Mouse (Mus musculus): ENCODE measurements around the gene Islr2. TPM values are rescaled to one million over a fixed set of nuclear protein-coding genes. Genes with fewer than 3 reads are reported as not detected.

Gene Islr2
- polyA plus RNA-seq, 1 experiment from 2014 or later: 7.2 TPM

GRCm38 (mm10) chr9:58225915-58226913 is 22.1 kb upstream of the Islr2 start:
- Histone ChIP-seq H3K4me1 (replicated peaks; ENCODE audit: control insufficient read depth, insufficient read depth, low read length) (no peaks in the 10 kb centered on the region), H3K27me3 (ENCODE audit: control insufficient read depth, insufficient read depth, low read length) (no peaks in the 10 kb centered on the region), H3K9ac (no peak overlapping the region), H3K4me2 (replicated peaks) (no peak overlapping the region), H3K4me3 (replicated peaks; ENCODE audit: low read length) (no peak overlapping the region), H3K36me3 (replicated peaks; ENCODE audit: control insufficient read depth, insufficient read depth) (no peaks in the 10 kb centered on the region), H3K9me3 (ENCODE audit: control insufficient read depth, low read length) (no peaks in the 10 kb centered on the region), H3K27ac (no peak overlapping the region)
- ATAC-seq (ENCODE audit: low FRiP score) (no peak), DNase-seq (ENCODE audit: low spot score) (no peak)
- WGBS: 67% methylated on average over 9 of the region's 9 CpGs

GRCm38 (mm10) chr9:58224356-58224755 is 20.2 kb upstream of the Islr2 start:
- ATAC-seq (ENCODE audit: low FRiP score): no peak
- no peak overlapping the region for H3K4me2 ChIP-seq (replicated peaks)
- H3K9ac ChIP-seq: no peak overlapping the region
- H3K27ac ChIP-seq: no peak overlapping the region
- H3K9me3 ChIP-seq (ENCODE audit: control insufficient read depth, low read length): no peaks in the 10 kb centered on the region
- no peak overlapping the region for H3K4me3 ChIP-seq (replicated peaks; ENCODE audit: low read length)
- no peaks in the 10 kb centered on the region for H3K27me3 ChIP-seq (ENCODE audit: control insufficient read depth, insufficient read depth, low read length)
- H3K36me3 ChIP-seq (replicated peaks; ENCODE audit: control insufficient read depth, insufficient read depth): no peaks in the 10 kb centered on the region
- no peaks in the 10 kb centered on the region for H3K4me1 ChIP-seq (replicated peaks; ENCODE audit: control insufficient read depth, insufficient read depth, low read length)
- 88% methylated on average over 2 of the region's 2 CpGs for WGBS
- no peak for DNase-seq (ENCODE audit: low spot score)

GRCm38 (mm10) chr9:58220218-58220903 is 16.2 kb upstream of the Islr2 start:
- ATAC-seq (ENCODE audit: low FRiP score): no peak
- no peak overlapping the region for H3K4me2 ChIP-seq (replicated peaks)
- no peak overlapping the region for H3K9ac ChIP-seq
- peak; percentile 31 for DNase-seq (ENCODE audit: low spot score)
- no peaks in the 10 kb centered on the region for H3K4me1 ChIP-seq (replicated peaks; ENCODE audit: control insufficient read depth, insufficient read depth, low read length)
- H3K27ac ChIP-seq: no peak overlapping the region
- no peaks in the 10 kb centered on the region for H3K9me3 ChIP-seq (ENCODE audit: control insufficient read depth, low read length)
- 73% methylated on average over 24 of the region's 24 CpGs for WGBS
- no peak overlapping the region for H3K4me3 ChIP-seq (replicated peaks; ENCODE audit: low read length)
- no peaks in the 10 kb centered on the region for H3K36me3 ChIP-seq (replicated peaks; ENCODE audit: control insufficient read depth, insufficient read depth)
- H3K27me3 ChIP-seq (ENCODE audit: control insufficient read depth, insufficient read depth, low read length): no peaks in the 10 kb centered on the region

- no peak overlapping the region for H3K27ac ChIP-seq
- H3K27me3 ChIP-seq (ENCODE audit: control insufficient read depth, insufficient read depth, low read length): no peaks in the 10 kb centered on the region
- no peak overlapping the region for H3K4me3 ChIP-seq (replicated peaks; ENCODE audit: low read length)
- ATAC-seq (ENCODE audit: low FRiP score) (no peak), DNase-seq (ENCODE audit: low spot score) (no peak)
- H3K36me3 ChIP-seq (replicated peaks; ENCODE audit: control insufficient read depth, insufficient read depth): no peaks in the 10 kb centered on the region
- no peaks in the 10 kb centered on the region for H3K4me1 ChIP-seq (replicated peaks; ENCODE audit: control insufficient read depth, insufficient read depth, low read length)
- WGBS: 86% methylated on average over 3 of the region's 3 CpGs
- no peaks in the 10 kb centered on the region for H3K9me3 ChIP-seq (ENCODE audit: control insufficient read depth, low read length)
- no peak overlapping the region for H3K4me2 ChIP-seq (replicated peaks)
- no peak overlapping the region for H3K9ac ChIP-seq
Observed at GRCm38 (mm10) chr9:58218539-58218938, 14.4 kb upstream of the Islr2 start.

- Histone ChIP-seq H3K4me1 (replicated peaks; ENCODE audit: control insufficient read depth, insufficient read depth, low read length) (no peaks in the 10 kb centered on the region), H3K9ac (no peak overlapping the region), H3K9me3 (ENCODE audit: control insufficient read depth, low read length) (no peaks in the 10 kb centered on the region), H3K27ac (no peak overlapping the region), H3K27me3 (ENCODE audit: control insufficient read depth, insufficient read depth, low read length) (no peaks in the 10 kb centered on the region), H3K4me3 (replicated peaks; ENCODE audit: low read length) (no peak overlapping the region), H3K4me2 (replicated peaks) (no peak overlapping the region), H3K36me3 (replicated peaks; ENCODE audit: control insufficient read depth, insufficient read depth) (no peaks in the 10 kb centered on the region)
- ATAC-seq (ENCODE audit: low FRiP score) (peak; percentile 65; the same call in 1 of the 2 replicates), DNase-seq (ENCODE audit: low spot score) (peak; percentile 60)
- WGBS: 46% methylated on average over 6 of the region's 6 CpGs
Observed at GRCm38 (mm10) chr9:58216402-58216801, 12.3 kb upstream of the Islr2 start.

- ATAC-seq (ENCODE audit: low FRiP score) (no peak), DNase-seq (ENCODE audit: low spot score) (no peak)
- WGBS: 65% methylated on average over 8 of the region's 8 CpGs
- Histone ChIP-seq H3K27ac (no peak overlapping the region), H3K9me3 (ENCODE audit: control insufficient read depth, low read length) (no peaks in the 10 kb centered on the region), H3K36me3 (replicated peaks; ENCODE audit: control insufficient read depth, insufficient read depth) (no peaks in the 10 kb centered on the region), H3K9ac (no peak overlapping the region), H3K4me1 (replicated peaks; ENCODE audit: control insufficient read depth, insufficient read depth, low read length) (no peaks in the 10 kb centered on the region), H3K4me3 (replicated peaks; ENCODE audit: low read length) (no peak overlapping the region), H3K27me3 (ENCODE audit: control insufficient read depth, insufficient read depth, low read length) (no peaks in the 10 kb centered on the region), H3K4me2 (replicated peaks) (no peak overlapping the region)
Observed at GRCm38 (mm10) chr9:58214519-58215180, 10.5 kb upstream of the Islr2 start.

GRCm38 (mm10) chr9:58213865-58214264 is 9.7 kb upstream of the Islr2 start:
- H3K4me3 ChIP-seq (replicated peaks; ENCODE audit: low read length): no peak overlapping the region
- H3K36me3 ChIP-seq (replicated peaks; ENCODE audit: control insufficient read depth, insufficient read depth): no peaks in the 10 kb centered on the region
- ATAC-seq (ENCODE audit: low FRiP score): no peak
- no peak overlapping the region for H3K27ac ChIP-seq
- no peak for DNase-seq (ENCODE audit: low spot score)
- H3K4me2 ChIP-seq (replicated peaks): no peak overlapping the region
- H3K9ac ChIP-seq: no peak overlapping the region
- no peaks in the 10 kb centered on the region for H3K9me3 ChIP-seq (ENCODE audit: control insufficient read depth, low read length)
- 30% methylated on average over 5 of the region's 5 CpGs for WGBS
- H3K27me3 ChIP-seq (ENCODE audit: control insufficient read depth, insufficient read depth, low read length): no peaks in the 10 kb centered on the region
- no peaks in the 10 kb centered on the region for H3K4me1 ChIP-seq (replicated peaks; ENCODE audit: control insufficient read depth, insufficient read depth, low read length)

- H3K27me3 ChIP-seq (ENCODE audit: control insufficient read depth, insufficient read depth, low read length): no peaks in the 10 kb centered on the region
- H3K4me3 ChIP-seq (replicated peaks; ENCODE audit: low read length): no peak overlapping the region
- H3K4me2 ChIP-seq (replicated peaks): no peak overlapping the region
- H3K9me3 ChIP-seq (ENCODE audit: control insufficient read depth, low read length): no peaks in the 10 kb centered on the region
- no peak overlapping the region for H3K27ac ChIP-seq
- H3K9ac ChIP-seq: no peak overlapping the region
- WGBS: 76% methylated on average over 5 of the region's 5 CpGs
- no peaks in the 10 kb centered on the region for H3K36me3 ChIP-seq (replicated peaks; ENCODE audit: control insufficient read depth, insufficient read depth)
- no peaks in the 10 kb centered on the region for H3K4me1 ChIP-seq (replicated peaks; ENCODE audit: control insufficient read depth, insufficient read depth, low read length)
- ATAC-seq (ENCODE audit: low FRiP score): no peak
- DNase-seq (ENCODE audit: low spot score): no peak
Observed at GRCm38 (mm10) chr9:58213377-58213776, 9.3 kb upstream of the Islr2 start.

GRCm38 (mm10) chr9:58210304-58210627 is 6.1 kb upstream of the Islr2 start:
- no peaks in the 10 kb centered on the region for H3K36me3 ChIP-seq (replicated peaks; ENCODE audit: control insufficient read depth, insufficient read depth)

More at GRCm38 (mm10) chr9:58210304-58210627, 6.1 kb upstream of the Islr2 start:
- WGBS: 90% methylated on average over 2 of the region's 2 CpGs
- ATAC-seq (ENCODE audit: low FRiP score) (no peak), DNase-seq (ENCODE audit: low spot score) (no peak)
- Histone ChIP-seq H3K4me1 (replicated peaks; ENCODE audit: control insufficient read depth, insufficient read depth, low read length) (0 out of 2 replicates have a peak, but pooled peaks cover 6% of the 10 kb centered on the region), H3K4me3 (replicated peaks; ENCODE audit: low read length) (no peak overlapping the region), H3K9me3 (ENCODE audit: control insufficient read depth, low read length) (no peaks in the 10 kb centered on the region), H3K9ac (no peak overlapping the region), H3K27me3 (ENCODE audit: control insufficient read depth, insufficient read depth, low read length) (no peaks in the 10 kb centered on the region), H3K27ac (no peak overlapping the region), H3K4me2 (replicated peaks) (no peak overlapping the region)

All from hindbrain, embryonic 14.5 days (tissue).